Mouse (Mus musculus) mouse embryonic stem cell (cell line): ENCODE results near the gene Ddias.

ENCODE experiments used
- in situ Hi-C, 2 experiments: fragments of 300-500 bp; cut with MboI; formaldehyde crosslinking; loops; 1 replicate in 1 of 2; 3 replicates in 1 of 2; pipeline ENCODE4 v1.14.3; 2019 to 2020; ENCODE audit warnings: low sequenced_read_pairs in 2 of 2, low pct_unique_long_range_greater_than_20kb in 1 of 2, mixed read lengths in 1 of 2; ENCODE audit not compliant: unreplicated experiment in 1 of 2

Gene Ddias

DNA sequence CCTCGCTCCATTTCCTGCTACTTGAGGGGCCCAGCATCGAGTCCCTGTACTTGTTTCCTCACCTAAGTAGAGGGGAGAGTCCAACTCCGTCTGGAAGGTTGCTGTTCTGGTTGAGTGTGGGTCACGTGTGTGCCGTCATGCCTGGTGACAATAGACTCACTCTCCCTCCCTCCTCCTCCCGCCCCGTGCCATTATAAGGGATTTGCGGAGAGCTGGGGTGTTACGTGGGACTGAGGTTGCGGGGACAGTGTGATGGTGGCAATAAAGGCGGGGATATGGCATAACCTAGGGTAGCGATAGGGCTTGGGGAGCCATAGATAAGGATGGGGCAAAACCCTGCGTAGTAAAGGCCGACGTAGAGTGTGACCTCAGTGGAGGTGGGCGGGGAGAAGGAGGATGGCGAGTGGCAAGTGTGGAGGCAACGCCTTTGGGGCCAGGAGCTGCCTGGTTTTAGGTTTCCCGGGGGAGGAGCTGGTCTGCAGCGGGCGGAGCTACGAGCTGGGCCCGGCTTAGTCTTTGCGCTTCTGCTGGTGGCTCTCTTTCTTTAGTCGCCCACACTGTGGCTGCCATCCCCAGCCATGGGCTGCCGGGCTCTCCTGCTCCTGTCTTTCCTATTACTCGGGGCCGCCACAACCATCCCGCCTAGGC lies 838 bp upstream of the Ddias start:
- in situ Hi-C loops: loop anchor here in 1 of 2 experiments (25.0 kb wide), 1 partner anchor 238 kb away; the partner anchor contains the start of gene Ankrd42

DNA sequence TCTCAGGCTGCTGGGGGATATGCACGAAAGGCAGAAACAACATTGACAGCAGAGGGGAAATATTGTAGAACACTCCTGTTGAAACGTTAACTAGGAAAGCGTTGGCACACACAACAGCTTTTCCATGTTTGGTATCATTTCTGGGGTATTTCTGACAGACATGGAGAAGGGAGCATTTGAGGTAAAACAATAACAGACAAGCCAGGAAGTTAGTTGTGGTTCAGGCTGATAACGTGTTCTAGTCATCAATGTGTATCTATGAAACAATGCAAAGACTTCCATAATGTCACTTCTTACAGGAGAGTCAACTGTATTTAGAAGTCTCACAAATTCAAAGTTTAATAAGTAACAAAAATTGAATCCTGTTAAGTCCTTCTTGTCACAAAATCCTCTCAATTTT lies 2.5 kb downstream of the Ddias start:
- in situ Hi-C loops: loop anchor here in 1 of 2 experiments (25.0 kb wide), 1 partner anchor 234 kb away; the partner anchor contains the start of gene Ankrd42

DNA sequence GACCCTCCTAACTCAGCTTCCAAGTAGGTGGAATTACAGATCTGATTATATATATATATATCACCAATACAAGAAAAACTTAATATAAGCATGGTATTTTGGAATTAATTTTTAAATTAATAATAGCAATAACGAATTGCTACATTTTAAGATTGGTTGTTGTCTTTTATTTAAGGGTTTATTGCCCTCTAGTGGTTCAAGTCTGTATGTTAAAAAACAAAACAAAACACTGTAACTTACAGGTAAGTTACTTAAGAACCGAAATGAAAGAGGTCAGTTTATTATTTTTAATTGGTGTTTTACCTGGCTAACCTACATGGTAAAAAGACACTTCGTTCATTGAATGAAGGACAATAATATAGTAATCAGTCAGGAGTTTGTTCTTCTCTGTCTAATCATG lies 3.9 kb downstream of the Ddias start:
- in situ Hi-C loops: loop anchor here in 1 of 2 experiments (25.0 kb wide), 1 partner anchor 233 kb away; the partner anchor contains the start of gene Ankrd42

DNA sequence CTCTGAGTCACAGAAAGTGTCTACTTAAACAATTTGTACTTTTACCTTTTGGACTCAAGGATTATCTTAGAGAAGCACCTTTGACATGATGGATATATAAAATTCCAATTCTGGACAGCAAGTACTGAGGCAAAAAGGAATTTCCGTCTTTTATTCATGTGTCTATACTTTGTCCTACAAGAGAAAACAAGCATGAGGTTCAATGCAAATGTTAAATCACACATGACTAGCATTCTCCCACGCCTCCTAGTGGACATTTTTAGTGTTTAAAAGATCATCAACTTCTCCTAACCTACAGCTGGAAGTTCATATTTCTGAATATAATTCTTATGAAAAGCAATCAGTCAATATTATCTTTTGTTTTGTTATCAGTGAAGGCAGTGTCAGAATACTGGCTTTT lies 7.5 kb downstream of the Ddias start:
- in situ Hi-C loops: loop anchor here in 1 of 2 experiments (25.0 kb wide), 1 partner anchor 229 kb away; the partner anchor contains the start of gene Ankrd42

DNA sequence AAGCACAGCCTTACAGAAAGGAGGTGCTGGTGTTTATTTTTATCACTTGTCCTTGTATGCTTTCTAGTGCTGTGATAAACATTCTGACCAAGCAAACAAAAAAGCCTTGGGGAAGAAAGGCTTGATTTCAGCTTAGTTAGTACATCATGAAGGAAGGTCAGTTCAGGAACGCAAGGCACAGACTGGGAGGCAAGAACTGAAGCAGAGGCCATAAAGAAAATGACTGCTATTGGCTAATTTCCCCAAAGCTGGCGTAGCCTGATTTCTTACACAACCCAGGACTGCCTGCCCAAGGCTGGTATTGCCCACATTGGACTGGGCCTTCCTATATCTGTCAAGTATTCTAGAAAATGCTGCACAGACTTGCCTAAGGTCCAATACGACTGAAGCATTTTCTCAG lies 25.8 kb downstream of the Ddias start:
- in situ Hi-C loops: loop anchor here in 1 of 2 experiments (10.0 kb wide), 1 partner anchor 233 kb away; no protein-coding TSS in a partner anchor

DNA sequence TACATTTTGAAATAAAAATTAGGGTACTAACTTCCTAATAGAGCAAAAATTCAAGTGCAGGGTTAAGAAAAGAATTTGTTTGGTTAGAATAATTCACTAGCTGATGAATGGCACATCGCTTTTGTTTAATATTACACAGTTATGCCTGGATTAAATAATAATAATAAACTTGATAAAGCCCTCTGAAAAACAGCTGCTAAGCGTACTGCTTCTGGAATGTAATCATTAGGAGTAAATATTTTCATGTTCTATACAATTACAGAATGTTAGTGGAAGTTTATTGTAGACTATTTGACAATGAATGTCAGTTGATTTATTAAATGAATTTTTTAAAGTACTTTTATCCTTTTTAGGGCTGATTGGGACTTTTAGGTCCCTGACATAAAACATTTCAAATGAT lies 31.8 kb downstream of the Ddias start:
- in situ Hi-C loops: loop anchor here in 1 of 2 experiments (10.0 kb wide), 1 partner anchor 227 kb away; no protein-coding TSS in a partner anchor

DNA sequence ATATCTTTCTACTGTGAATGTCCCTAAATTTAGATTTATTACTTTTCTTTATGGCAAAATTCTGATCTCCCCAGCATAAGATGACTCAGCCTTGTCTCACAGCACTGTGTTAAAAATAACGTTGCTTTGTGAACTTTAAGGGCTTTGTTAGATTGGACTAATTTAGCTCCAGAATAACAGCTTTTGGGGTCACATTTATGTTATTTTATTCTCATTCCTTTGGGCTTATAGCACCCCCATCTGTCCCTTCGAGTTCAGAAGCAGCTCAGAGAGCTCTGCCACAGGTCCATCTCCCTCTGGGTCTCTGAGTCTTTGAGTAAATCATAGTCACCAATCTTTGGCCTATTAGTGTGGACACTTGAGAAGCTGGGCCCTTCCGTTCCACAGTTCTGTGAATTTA lies 36.1 kb downstream of the Ddias start:
- in situ Hi-C loops: no loop called here

DNA sequence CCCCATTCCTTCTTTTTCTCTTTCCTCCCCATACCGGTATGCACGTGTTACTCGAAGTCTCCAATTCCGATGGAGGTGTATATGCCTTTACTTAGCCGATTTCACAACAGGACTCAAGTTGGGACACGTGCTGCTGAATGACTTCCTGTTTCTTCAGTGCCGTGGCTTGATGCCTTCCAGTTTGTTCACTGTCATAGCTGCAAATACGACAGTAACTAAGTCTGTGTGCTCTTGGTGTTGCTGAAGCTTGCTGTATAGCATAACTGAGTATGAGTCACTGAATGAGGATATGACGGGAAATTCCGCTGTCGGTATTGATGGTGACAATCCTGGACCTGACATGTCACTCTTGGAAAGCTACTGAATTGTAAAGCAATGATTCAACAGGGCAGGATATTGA lies 36.8 kb downstream of the Ddias start:
- in situ Hi-C loops: no loop called here

DNA sequence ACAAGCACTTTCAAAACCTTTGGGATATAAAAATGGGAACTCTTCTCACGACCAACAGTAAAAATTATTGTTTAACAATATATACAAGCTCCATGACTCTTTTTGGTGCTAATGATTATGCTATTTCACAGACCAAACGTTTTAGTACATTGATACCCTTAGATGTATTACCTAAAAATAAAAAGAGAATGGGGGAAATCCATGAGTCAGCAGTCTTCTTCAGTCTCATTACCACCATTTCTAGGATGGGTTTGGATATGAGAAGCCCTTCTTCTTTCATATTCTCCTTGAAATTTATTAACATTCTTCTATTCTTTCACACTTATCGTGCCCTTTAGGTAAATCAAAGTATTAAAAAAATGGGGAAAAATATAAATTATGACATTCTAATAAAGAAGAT lies 37.6 kb downstream of the Ddias start:
- in situ Hi-C loops: no loop called here

DNA sequence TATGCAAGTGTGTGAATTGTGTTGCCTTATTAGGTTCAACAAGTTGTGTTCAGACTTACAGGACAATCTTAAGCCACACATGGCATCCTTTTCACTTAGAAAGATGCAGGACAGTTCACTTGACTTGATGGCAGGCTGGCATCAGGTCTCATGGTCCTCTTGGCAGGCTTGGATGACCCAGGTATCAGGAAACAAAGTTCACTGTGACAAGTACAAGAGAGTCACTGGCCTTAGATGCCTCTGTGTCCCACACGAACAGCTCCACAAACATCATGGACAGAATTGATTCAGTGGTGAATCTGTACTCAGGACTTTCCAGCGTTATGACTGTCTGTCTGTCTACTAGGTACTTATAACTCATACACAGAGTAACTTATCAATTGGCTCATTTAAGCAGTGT lies 39.7 kb downstream of the Ddias start:
- in situ Hi-C loops: no loop called here

DNA sequence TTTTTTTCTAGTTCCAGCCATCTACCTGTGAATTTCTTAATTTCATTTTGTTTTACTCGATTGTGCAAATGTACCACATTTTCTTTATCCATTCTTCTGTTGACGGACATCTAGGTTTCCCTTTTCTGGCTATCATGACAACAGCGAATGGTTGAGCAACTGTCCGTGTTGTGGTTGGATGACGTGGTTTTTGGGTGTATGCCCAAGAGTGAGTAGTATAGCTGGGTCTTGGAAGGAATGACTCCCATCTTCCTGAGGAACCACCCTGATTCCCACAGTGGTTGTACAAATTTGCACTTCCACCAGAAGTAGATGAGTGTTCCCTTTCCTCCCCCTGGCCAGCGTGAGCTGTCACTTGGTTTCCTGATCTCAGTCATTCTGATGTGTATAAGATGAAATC lies 41.7 kb downstream of the Ddias start:
- in situ Hi-C loops: no loop called here

DNA sequence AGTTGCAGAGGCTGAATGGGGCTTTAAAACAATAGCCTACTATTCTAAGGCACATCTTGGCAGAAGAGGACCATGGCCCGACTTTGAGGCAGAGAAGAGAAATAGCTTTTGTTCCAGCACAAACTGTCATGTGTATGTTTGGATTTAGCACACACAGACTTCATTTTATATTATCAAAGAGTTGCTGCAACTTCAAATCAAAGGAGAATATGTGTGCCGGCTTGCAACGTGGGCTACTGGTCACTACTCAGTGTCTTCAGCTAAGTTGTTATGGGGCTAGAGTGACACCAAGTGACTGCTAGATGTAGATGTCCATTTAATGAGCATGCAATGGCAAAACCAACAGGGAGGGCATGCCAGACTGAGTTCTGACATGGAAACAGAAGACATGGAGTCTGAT lies 46.1 kb downstream of the Ddias start:
- in situ Hi-C loops: no loop called here

DNA sequence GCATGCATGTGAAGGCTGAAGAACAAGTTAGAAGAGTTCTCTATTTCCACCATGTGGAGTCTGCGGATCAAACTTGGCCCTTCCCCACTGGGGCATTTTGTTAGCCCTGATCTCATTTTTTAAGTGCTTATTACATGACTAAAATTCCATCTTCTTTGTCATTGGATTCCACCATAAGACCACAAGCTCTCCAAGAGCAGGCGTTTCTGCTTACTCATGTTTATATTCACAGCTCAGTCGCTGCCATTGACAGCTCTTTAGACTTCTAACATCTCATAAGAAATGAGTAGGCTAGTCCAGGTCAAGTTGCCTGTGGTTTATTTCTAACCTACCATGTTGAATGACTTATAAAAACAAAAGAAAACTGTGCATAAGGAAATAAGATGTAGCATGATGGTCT lies 47.8 kb downstream of the Ddias start:
- in situ Hi-C loops: no loop called here

DNA sequence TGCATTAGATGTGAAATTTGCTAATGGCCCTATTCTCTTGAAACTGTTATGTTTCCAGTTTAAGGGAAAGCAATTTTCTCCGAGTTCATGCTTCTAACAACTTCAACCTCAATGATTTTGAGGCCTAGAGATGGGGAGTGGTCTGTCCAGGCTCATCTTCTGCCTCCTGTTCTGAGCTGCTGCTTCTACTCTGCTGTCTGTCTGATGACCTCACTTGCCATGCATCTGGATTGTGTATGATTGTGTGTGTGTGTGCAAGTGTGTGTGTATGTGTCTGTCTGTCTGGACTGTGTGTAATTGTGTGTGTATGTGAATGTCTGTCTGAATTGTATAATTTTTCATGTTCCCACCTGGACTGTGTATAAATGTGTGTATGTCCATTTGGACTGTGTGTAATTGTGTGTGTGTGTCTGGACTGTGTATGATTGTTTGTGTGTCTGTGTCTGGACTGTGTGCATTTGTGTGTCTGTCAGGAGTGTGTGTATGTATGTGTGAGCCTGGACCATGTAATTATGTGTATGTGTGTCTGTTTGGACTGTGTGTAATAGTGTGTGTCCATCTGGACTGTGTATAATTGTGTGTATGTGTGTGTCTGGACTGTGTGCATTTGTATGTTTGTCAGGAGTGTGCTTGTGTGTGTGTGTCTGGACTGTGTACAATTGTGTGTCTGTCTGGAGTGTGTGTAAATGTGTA lies 51.5 kb downstream of the Ddias start:
- in situ Hi-C loops: no loop called here

DNA sequence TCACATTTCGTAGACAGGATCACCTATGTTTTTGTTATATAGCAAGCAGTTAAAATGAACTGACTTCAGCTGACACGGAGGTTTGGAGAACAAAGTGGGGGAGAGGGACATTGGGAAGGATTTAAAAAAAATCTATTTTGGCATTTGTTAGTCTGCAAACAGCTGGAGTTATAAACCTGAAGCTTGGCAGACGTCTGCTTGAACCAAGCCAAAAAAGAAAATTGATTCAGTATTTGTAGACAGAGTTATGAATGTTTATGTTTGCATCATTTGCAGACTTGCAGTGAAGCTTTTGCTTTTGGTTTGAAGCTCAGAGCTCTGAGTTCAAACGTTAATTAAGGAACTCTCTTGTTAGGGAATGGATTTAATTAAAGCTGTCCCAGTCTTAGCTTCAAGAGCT lies 52.2 kb downstream of the Ddias start:
- in situ Hi-C loops: no loop called here

DNA sequence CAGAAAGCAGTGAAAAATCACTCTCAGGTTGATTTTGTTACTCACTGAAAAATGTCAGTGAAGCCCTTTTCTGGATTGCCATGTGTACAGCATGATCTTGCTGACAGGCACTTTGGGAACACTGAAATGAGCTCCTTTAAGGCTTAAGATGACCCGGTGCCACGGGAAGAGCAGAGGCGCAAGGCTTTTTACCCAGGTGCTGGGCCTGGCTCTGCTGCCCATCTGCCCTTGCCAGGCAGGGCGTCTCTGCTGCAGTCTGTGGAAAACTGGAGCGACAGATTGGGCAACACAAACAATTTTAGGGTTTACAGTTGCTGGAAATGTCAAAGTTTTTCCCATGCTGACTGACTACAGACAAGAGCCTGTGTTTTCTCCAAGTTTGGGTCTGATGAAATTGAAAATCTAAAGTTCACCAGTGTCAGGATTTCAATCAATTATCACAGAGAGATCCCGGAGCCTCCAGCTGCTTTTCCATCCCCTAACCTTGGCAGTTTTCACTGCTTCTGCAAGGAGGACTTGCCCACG lies 53.0 kb downstream of the Ddias start:
- in situ Hi-C loops: no loop called here

DNA sequence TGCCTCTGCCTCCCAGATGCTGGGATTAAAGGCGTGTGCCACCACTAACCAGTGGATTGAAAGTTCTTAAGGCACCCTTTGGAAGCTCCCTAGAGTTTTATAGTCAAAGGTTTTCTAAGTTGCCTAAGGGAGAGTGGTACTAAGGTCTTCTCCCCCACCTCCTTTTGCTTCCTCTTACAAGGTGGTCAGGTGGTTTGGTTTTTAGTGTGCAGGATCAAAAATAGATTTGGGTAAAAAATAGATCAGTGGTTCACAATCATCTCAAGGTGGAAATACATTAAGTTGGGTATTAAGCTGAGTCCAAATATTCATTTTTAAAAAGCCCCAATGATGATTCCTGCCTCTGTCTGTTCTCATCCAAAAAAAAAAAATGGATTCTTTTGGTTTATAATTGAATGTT lies 53.6 kb downstream of the Ddias start:
- in situ Hi-C loops: no loop called here

DNA sequence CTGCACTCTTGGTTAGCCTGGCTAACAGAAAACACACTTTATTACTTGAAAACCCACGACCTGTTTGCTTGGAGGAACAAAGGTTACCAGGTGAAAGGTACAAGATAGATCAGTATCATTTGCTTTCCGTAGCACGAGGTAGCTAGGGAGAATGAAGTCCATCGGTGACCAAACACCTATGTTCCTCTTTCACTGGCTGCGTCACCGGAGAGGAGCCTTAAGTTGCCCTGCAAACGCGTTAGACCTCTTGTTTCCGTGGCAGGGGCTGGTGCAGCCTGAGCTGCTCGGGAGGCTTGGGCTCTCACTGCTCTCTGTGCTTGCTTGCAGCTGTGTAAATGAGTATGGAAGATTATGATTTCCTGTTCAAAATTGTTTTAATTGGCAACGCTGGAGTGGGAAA lies 54.4 kb downstream of the Ddias start:
- in situ Hi-C loops: no loop called here

DNA sequence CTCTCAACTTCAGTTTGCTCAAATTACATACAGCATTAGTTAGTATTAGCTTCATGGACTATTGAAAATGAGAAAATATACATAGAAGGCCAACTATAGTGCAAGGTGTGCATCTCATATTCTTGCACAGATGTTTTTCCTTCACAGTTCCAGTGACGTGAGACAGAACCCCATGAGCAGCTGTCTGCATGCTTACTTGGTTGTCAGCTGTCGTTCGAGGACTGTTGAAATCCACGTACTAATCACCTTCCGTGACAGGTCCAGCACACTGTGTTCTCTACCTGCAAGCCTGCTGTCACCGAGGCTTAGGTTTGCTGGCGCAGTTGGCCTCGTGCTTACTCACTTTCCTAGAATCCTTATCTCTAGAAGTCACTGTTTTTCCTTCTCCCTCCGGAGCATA lies 56.2 kb downstream of the Ddias start:
- in situ Hi-C loops: no loop called here

DNA sequence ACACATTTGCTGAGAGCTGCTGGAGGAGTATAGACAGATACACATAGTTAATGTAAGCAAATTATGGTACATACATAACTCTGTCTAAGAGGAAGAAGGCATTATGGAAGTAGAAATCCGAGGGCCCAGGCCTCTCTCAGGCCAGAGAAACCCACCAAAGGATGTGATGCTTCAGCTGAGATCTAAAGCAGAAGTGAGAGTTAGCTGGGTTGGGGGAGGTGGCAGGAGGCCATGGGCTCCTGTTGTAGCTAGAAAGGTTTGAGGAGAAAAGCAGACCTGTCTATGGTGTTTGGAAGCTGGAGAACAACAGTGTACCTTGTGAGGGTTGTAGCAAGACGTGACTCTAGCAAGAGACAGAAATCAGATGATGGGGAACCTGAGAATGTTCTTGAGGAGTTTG lies 56.8 kb downstream of the Ddias start:
- in situ Hi-C loops: no loop called here
